Mouse (Mus musculus) liver, embryonic 13.5 days (tissue): ENCODE measurements at regions not wholly inside any gene's neighbourhood (a gene's known extent, or its start where the extent isn't known, plus 50 kb on each side); places are given as distances from the start of the nearest gene placed in this dataset.

Experiments used
- ATAC-seq: fragments of 200-750 bp; cut with Nextera tagmentation; 2 replicates; pipeline ENCODE4 v1.8.0; 2017; ENCODE audit warnings: low read depth, mild to moderate bottlenecking, moderate number of reproducible peaks, moderate library complexity
- DNase-seq: peaks from one replicate; pipeline ENCODE4 v3.0.0; 2022
- H3K27ac ChIP-seq: fragments of 300-500 bp; sonication (generic); 2 replicates; pipeline ENCODE4 v1.5.1; 2015; ENCODE audit warnings: moderate library complexity, mild to moderate bottlenecking, inconsistent platforms
- H3K27me3 ChIP-seq: fragments of 300-500 bp; sonication (generic); 2 replicates; pipeline ENCODE4 v1.6.1; 2015; ENCODE audit warnings: mild to moderate bottlenecking, inconsistent platforms
- H3K36me3 ChIP-seq: fragments of 300-500 bp; sonication (generic); 2 replicates; pipeline ENCODE4 v1.6.1; 2015; ENCODE audit warnings: mild to moderate bottlenecking, inconsistent platforms
- H3K4me1 ChIP-seq: fragments of 300-500 bp; sonication (generic); replicated peaks from 2 replicates; pipeline ENCODE4 v1.6.1; 2015; ENCODE audit warnings: inconsistent platforms
- H3K4me2 ChIP-seq: fragments of 300-500 bp; sonication (generic); 2 replicates; pipeline ENCODE4 v1.6.1; 2015; ENCODE audit warnings: inconsistent platforms, mild to moderate bottlenecking, moderate library complexity
- H3K4me3 ChIP-seq: fragments of 300-500 bp; sonication (generic); replicated peaks from 2 replicates; pipeline ENCODE4 v1.5.1; 2015; ENCODE audit warnings: mild to moderate bottlenecking, inconsistent platforms
- H3K9ac ChIP-seq: fragments of 300-500 bp; sonication (generic); 2 replicates; pipeline ENCODE4 v1.6.1; 2015; ENCODE audit warnings: mild to moderate bottlenecking, inconsistent platforms
- H3K9me3 ChIP-seq: fragments of 300-500 bp; sonication (generic); replicated peaks from 2 replicates; pipeline ENCODE4 v1.6.1; 2016; ENCODE audit warnings: inconsistent platforms
- WGBS: fragments of 180-500 bp; shearing (Covaris S2); methylation state at CpG from one replicate; pipeline ENCODE4 v1.1.7; 2015; ENCODE audit not compliant: insufficient replicate concordance; 5-methylcytosine and 5-hydroxymethylcytosine counted together

GRCm38 (mm10) chr6:140342881-140343280 is 81.0 kb upstream of the Plekha5 start:
- Histone ChIP-seq H3K9ac (no peak overlapping the region), H3K36me3 (no peaks in the 10 kb centered on the region), H3K4me3 (no peak overlapping the region), H3K4me2 (no peak overlapping the region), H3K4me1 (no peaks in the 10 kb centered on the region), H3K27ac (no peak overlapping the region), H3K27me3 (no peaks in the 10 kb centered on the region), H3K9me3 (no peaks in the 10 kb centered on the region)
- ATAC-seq (no peak), DNase-seq (no peak)
- whole genome bisulfite sequencing: 34% methylated on average over 1 of the region's 1 CpGs

- ATAC-seq (no peak), DNase-seq (no peak)
- Histone ChIP-seq H3K4me3 (no peak overlapping the region), H3K9ac (no peak overlapping the region), H3K4me1 (no peaks in the 10 kb centered on the region), H3K27ac (no peak overlapping the region), H3K36me3 (no peaks in the 10 kb centered on the region), H3K27me3 (no peaks in the 10 kb centered on the region), H3K4me2 (no peak overlapping the region), H3K9me3 (no peaks in the 10 kb centered on the region)
- WGBS: 63% methylated on average over 13 of the region's 13 CpGs
Measured at GRCm38 (mm10) chr6:140339731-140340130, 84.1 kb upstream of the Plekha5 start.

- no peak overlapping the region for H3K27ac ChIP-seq
- no peak overlapping the region for H3K9ac ChIP-seq
- DNase-seq: no peak
- WGBS: 36% methylated on average over 19 of the region's 19 CpGs
- peak overlapping the region; percentile 6; the same call in 1 of the 2 replicates for H3K4me2 ChIP-seq
- no peaks in the 10 kb centered on the region for H3K36me3 ChIP-seq
- H3K9me3 ChIP-seq: no peaks in the 10 kb centered on the region
- no peak for ATAC-seq
- no peaks in the 10 kb centered on the region for H3K4me1 ChIP-seq
- no peak overlapping the region for H3K4me3 ChIP-seq
- H3K27me3 ChIP-seq: no peaks in the 10 kb centered on the region
Measured at GRCm38 (mm10) chr6:140337897-140338749, 85.7 kb upstream of the Plekha5 start.

GRCm38 (mm10) chr6:140337083-140337491 is 86.8 kb upstream of the Plekha5 start:
- DNase-seq: no peak
- no peak overlapping the region for H3K27ac ChIP-seq
- no peak overlapping the region for H3K4me2 ChIP-seq
- H3K27me3 ChIP-seq: no peaks in the 10 kb centered on the region
- H3K36me3 ChIP-seq: no peaks in the 10 kb centered on the region
- no peak overlapping the region for H3K9ac ChIP-seq
- H3K4me1 ChIP-seq: no peaks in the 10 kb centered on the region
- no peak for ATAC-seq
- WGBS: 23% methylated on average over 3 of the region's 3 CpGs
- no peaks in the 10 kb centered on the region for H3K9me3 ChIP-seq
- H3K4me3 ChIP-seq: no peak overlapping the region

- Histone ChIP-seq H3K4me1 (no peaks in the 10 kb centered on the region), H3K27me3 (no peaks in the 10 kb centered on the region), H3K27ac (no peak overlapping the region), H3K4me3 (no peak overlapping the region), H3K9me3 (no peaks in the 10 kb centered on the region), H3K36me3 (no peaks in the 10 kb centered on the region), H3K9ac (no peak overlapping the region), H3K4me2 (no peak overlapping the region)
- ATAC-seq: no peak
- WGBS: 7% methylated on average over 13 of the region's 13 CpGs
- DNase-seq: no peak
Measured at GRCm38 (mm10) chr6:140336414-140336941, 87.4 kb upstream of the Plekha5 start.

GRCm38 (mm10) chr6:140333397-140333796 is 90.5 kb upstream of the Plekha5 start:
- Histone ChIP-seq H3K4me1 (no peaks in the 10 kb centered on the region), H3K4me3 (no peak overlapping the region), H3K4me2 (no peak overlapping the region), H3K27me3 (no peaks in the 10 kb centered on the region), H3K9ac (no peak overlapping the region), H3K27ac (no peak overlapping the region), H3K36me3 (no peaks in the 10 kb centered on the region), H3K9me3 (no peaks in the 10 kb centered on the region)
- no peak for DNase-seq
- ATAC-seq: no peak
- 51% methylated on average over 3 of the region's 3 CpGs for WGBS

- no peak overlapping the region for H3K9ac ChIP-seq
- H3K36me3 ChIP-seq: no peaks in the 10 kb centered on the region
- no peak overlapping the region for H3K27ac ChIP-seq
- H3K4me2 ChIP-seq: no peak overlapping the region
- WGBS: 76% methylated on average over 11 of the region's 11 CpGs
- H3K27me3 ChIP-seq: no peaks in the 10 kb centered on the region
- H3K4me3 ChIP-seq: no peak overlapping the region
- peaks cover 8% of the 10 kb centered on the region; the same call in 1 of the 2 replicates for H3K9me3 ChIP-seq
- no peaks in the 10 kb centered on the region for H3K4me1 ChIP-seq
- DNase-seq (no peak), ATAC-seq (no peak)
Measured at GRCm38 (mm10) chr6:140308641-140309040, 115.2 kb upstream of the Plekha5 start.

- ATAC-seq: no peak
- Histone ChIP-seq H3K9ac (no peak overlapping the region), H3K9me3 (peaks cover 8% of the 10 kb centered on the region; the same call in 1 of the 2 replicates), H3K27me3 (no peaks in the 10 kb centered on the region), H3K4me2 (no peak overlapping the region), H3K4me3 (no peak overlapping the region), H3K4me1 (no peaks in the 10 kb centered on the region), H3K27ac (no peak overlapping the region), H3K36me3 (no peaks in the 10 kb centered on the region)
- DNase-seq: no peak
- WGBS: 71% methylated on average over 6 of the region's 6 CpGs
Measured at GRCm38 (mm10) chr6:140306811-140307558, 116.9 kb upstream of the Plekha5 start.

- Histone ChIP-seq H3K9ac (no peak overlapping the region), H3K27me3 (no peaks in the 10 kb centered on the region), H3K9me3 (0 out of 2 replicates have a peak, but pooled peaks cover 3% of the 10 kb centered on the region), H3K4me1 (0 out of 2 replicates have a peak, but pooled peaks cover 5% of the 10 kb centered on the region), H3K27ac (no peak overlapping the region), H3K4me3 (no peak overlapping the region), H3K4me2 (no peak overlapping the region), H3K36me3 (no peaks in the 10 kb centered on the region)
- DNase-seq: no peak
- ATAC-seq: no peak
- WGBS: 57% methylated on average over 5 of the region's 5 CpGs
Measured at GRCm38 (mm10) chr6:140304105-140304504, 119.7 kb upstream of the Plekha5 start.

GRCm38 (mm10) chr6:140300470-140301145 is 123.2 kb upstream of the Plekha5 start:
- Histone ChIP-seq H3K9ac (no peak overlapping the region), H3K9me3 (peaks cover 7% of the 10 kb centered on the region; the same call in 1 of the 2 replicates), H3K27ac (0 out of 2 replicates have a peak overlapping the region, but pooled peaks have one; percentile 34), H3K36me3 (no peaks in the 10 kb centered on the region), H3K4me1 (0 out of 2 replicates have a peak, but pooled peaks cover 5% of the 10 kb centered on the region), H3K4me2 (no peak overlapping the region), H3K27me3 (no peaks in the 10 kb centered on the region), H3K4me3 (no peak overlapping the region)
- ATAC-seq (peak; percentile 77), DNase-seq (no peak)
- 64% methylated on average over 7 of the region's 7 CpGs for WGBS

GRCm38 (mm10) chr6:140299653-140300052 is 124.2 kb upstream of the Plekha5 start:
- Histone ChIP-seq H3K4me1 (0 out of 2 replicates have a peak, but pooled peaks cover 5% of the 10 kb centered on the region), H3K4me2 (no peak overlapping the region), H3K36me3 (no peaks in the 10 kb centered on the region), H3K27ac (no peak overlapping the region), H3K9ac (no peak overlapping the region), H3K27me3 (no peaks in the 10 kb centered on the region), H3K4me3 (no peak overlapping the region), H3K9me3 (peaks cover 4% of the 10 kb centered on the region; the same call in 1 of the 2 replicates)
- 47% methylated on average over 7 of the region's 7 CpGs for WGBS
- no peak for DNase-seq
- no peak for ATAC-seq
